Mouse (Mus musculus): ENCODE measurements at regions not wholly inside any gene's neighbourhood (a gene's known extent, or its start where the extent isn't known, plus 50 kb on each side); places are given as distances from the start of the nearest gene placed in this dataset.

DNA sequence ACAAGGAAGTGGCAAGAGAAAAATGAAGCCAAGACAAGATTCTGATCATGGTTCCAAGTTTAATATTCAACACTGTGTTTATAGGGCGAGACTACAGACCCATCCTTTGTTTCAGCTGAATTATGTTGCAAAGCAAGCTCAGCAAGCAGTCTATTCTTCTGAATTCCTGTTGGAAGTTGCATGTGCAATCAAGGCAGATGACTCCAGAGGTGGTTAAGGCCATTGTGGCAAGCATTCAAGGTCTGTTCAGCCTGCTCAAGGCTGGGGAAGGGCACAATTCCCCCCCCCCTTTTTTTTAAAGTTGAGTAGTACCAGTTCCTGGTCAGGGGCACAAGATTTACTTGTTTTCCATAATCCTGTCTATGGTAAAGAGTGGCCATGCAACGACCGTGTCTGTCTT, 431.1 kb downstream of the 1810013L24Rik start:
- Histone ChIP-seq H3K4me2 (replicated peaks; ENCODE audit: low read depth, low read length) (no peak overlapping the region), H3K27me3 (ENCODE audit: insufficient read depth, low read length) (no peaks in the 10 kb centered on the region), H3K9ac (replicated peaks; ENCODE audit: low read length) (no peak overlapping the region), H3K9me3 (ENCODE audit: low read length) (no peaks in the 10 kb centered on the region), H3K4me3 (ENCODE audit: low read length) (no peak overlapping the region), H3K27ac (ENCODE audit: low read length) (no peak overlapping the region), H3K4me1 (ENCODE audit: insufficient read depth, low read length) (no peaks in the 10 kb centered on the region), H3K36me3 (ENCODE audit: insufficient read depth, low read length) (no peaks in the 10 kb centered on the region)
- no peak for ATAC-seq (ENCODE audit: low FRiP score, low TSS enrichment)
- 80% methylated on average over 3 of the region's 3 CpGs for WGBS

DNA sequence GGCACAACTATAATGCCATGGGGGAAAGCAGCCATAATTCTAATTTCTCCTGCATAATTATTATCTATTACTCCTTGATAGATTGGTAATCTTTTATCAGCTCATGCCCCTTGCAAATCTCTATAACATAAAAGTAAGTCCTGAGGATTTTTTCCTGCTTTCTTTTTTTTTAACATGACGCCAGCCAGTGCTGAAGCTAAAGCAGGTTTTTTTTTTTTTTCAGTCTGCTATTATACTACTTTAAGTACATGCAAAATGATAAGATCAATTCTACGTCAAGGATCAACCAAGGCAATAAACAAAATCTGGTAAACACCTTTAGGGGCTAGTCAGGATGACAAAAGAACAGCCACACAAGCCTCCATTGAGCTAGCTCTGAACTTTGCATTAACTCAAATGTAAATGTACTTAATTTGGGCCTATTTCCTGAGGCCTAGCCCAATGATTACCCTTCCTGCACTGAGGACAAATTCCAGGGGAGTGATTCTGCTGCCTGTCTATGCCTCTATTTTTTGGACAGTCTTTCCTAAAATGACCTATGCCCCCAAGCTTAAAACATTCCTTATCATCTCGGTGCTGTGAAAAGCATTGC, 434.8 kb downstream of the 1810013L24Rik start:
- no peak overlapping the region for H3K4me2 ChIP-seq (replicated peaks; ENCODE audit: low read depth, low read length)
- no peaks in the 10 kb centered on the region for H3K27me3 ChIP-seq (ENCODE audit: insufficient read depth, low read length)
- H3K4me3 ChIP-seq (ENCODE audit: low read length), result no peak overlapping the region
- H3K36me3 ChIP-seq (ENCODE audit: insufficient read depth, low read length), result no peaks in the 10 kb centered on the region
- H3K27ac ChIP-seq (ENCODE audit: low read length), result no peak overlapping the region
- ATAC-seq (ENCODE audit: low FRiP score, low TSS enrichment), result no peak
- H3K4me1 ChIP-seq (ENCODE audit: insufficient read depth, low read length), result no peaks in the 10 kb centered on the region
- WGBS, result 43% methylated on average over 3 of the region's 3 CpGs
- H3K9ac ChIP-seq (replicated peaks; ENCODE audit: low read length), result no peak overlapping the region
- no peaks in the 10 kb centered on the region for H3K9me3 ChIP-seq (ENCODE audit: low read length)

DNA sequence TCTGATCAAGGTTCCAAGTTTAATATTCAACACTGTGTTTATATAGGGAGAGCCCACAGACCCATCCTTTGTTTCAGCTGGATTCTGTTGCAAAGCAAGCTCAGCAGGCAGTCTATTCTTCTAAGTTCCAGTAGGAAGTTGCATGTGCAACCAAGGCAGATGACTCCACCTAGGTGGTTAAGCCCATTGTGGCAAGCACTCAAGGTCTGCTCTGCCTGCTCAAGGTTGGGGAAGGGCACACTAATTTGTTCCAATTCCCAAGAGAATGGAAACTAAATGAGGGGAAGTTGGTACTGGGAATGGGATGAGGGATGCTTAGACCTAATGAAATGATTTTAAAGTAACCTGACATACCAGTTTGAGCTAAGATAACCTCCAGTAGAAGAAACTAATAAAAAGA, 437.3 kb downstream of the 1810013L24Rik start:
- H3K9me3 ChIP-seq (ENCODE audit: low read length), result no peaks in the 10 kb centered on the region
- no peak for ATAC-seq (ENCODE audit: low FRiP score, low TSS enrichment)
- no peak overlapping the region for H3K27ac ChIP-seq (ENCODE audit: low read length)
- H3K36me3 ChIP-seq (ENCODE audit: insufficient read depth, low read length), result no peaks in the 10 kb centered on the region
- H3K4me3 ChIP-seq (ENCODE audit: low read length), result no peak overlapping the region
- no peaks in the 10 kb centered on the region for H3K27me3 ChIP-seq (ENCODE audit: insufficient read depth, low read length)
- H3K4me1 ChIP-seq (ENCODE audit: insufficient read depth, low read length), result no peaks in the 10 kb centered on the region
- no peak overlapping the region for H3K9ac ChIP-seq (replicated peaks; ENCODE audit: low read length)
- no peak overlapping the region for H3K4me2 ChIP-seq (replicated peaks; ENCODE audit: low read depth, low read length)

DNA sequence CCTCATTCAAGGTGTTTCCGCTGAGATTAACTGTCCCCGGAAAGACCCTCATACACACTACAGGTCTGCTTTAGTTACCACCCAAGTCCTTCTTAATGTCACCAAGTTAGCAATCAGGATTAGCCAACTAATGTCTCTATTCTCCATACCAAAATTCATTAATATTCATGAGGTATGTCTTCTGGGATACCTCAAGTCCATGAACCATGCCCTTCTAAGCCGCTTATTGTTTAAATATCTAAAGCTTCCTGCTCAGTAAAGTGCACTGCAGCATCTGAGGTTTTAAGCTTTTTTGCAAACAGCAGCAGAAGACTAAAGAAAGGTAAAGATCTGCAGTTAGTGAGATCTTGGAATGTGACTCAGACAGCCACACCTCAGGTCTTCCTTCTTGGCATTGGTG, 440.2 kb downstream of the 1810013L24Rik start:
- Histone ChIP-seq H3K9ac (replicated peaks; ENCODE audit: low read length) (no peak overlapping the region), H3K27ac (ENCODE audit: low read length) (no peak overlapping the region), H3K4me2 (replicated peaks; ENCODE audit: low read depth, low read length) (no peak overlapping the region), H3K36me3 (ENCODE audit: insufficient read depth, low read length) (no peaks in the 10 kb centered on the region), H3K4me1 (ENCODE audit: insufficient read depth, low read length) (no peaks in the 10 kb centered on the region), H3K4me3 (ENCODE audit: low read length) (no peak overlapping the region), H3K9me3 (ENCODE audit: low read length) (no peaks in the 10 kb centered on the region), H3K27me3 (ENCODE audit: insufficient read depth, low read length) (no peaks in the 10 kb centered on the region)
- 87% methylated on average over 3 of the region's 3 CpGs for WGBS
- no peak for ATAC-seq (ENCODE audit: low FRiP score, low TSS enrichment)

DNA sequence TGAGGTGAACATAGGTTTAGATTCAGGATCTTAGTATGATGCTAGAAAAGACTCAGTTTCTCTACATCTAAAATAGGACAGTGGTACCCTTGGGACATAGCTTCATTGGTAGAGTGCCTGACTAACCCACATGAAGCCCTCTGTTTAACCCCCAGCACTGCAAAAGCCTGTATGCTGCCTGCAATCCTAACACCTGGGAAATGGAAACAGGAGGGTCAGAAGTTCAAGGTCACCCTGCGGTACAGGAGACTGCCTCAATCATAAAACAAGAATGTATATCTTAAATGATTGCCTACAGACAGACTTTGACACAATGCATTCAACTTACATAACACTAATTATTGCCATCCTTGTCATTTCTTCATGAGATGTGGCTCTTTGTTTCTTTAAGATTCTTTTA, 440.8 kb downstream of the 1810013L24Rik start:
- no peaks in the 10 kb centered on the region for H3K36me3 ChIP-seq (ENCODE audit: insufficient read depth, low read length)
- H3K4me1 ChIP-seq (ENCODE audit: insufficient read depth, low read length), result no peaks in the 10 kb centered on the region
- H3K9ac ChIP-seq (replicated peaks; ENCODE audit: low read length), result no peak overlapping the region
- ATAC-seq (ENCODE audit: low FRiP score, low TSS enrichment), result no peak
- no peaks in the 10 kb centered on the region for H3K9me3 ChIP-seq (ENCODE audit: low read length)
- no peak overlapping the region for H3K27ac ChIP-seq (ENCODE audit: low read length)
- H3K4me2 ChIP-seq (replicated peaks; ENCODE audit: low read depth, low read length), result no peak overlapping the region
- H3K27me3 ChIP-seq (ENCODE audit: insufficient read depth, low read length), result no peaks in the 10 kb centered on the region
- no peak overlapping the region for H3K4me3 ChIP-seq (ENCODE audit: low read length)
- WGBS, result 54% methylated on average over 1 of the region's 1 CpGs

DNA sequence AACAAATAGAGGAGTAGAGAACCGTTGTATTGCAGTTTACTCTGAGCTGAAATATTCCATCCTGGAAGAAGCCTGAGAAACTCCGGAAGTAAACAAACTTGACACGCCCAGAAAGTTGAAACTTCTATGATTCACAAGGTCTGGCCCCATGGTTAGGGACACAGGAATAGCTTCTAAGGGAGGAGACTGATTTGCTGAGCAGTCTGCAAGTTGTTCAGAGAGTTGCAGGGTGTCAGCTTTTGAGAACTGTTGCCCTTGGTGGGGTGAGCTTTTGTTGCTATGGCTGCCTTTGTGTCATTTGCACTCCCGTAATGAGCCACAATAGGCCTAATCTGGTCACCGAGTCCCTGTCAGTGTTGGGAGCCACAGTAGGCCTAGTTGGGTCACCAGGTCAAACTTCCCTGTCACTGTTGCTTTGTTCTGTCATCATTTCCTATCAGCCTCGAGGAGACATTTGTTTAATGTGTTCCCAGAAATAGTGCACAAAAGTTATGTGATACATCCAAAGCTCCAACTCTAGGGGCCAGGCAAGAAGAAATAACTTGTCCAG, 443.9 kb downstream of the 1810013L24Rik start:
- WGBS, result 64% methylated on average over 6 of the region's 6 CpGs
- H3K4me2 ChIP-seq (replicated peaks; ENCODE audit: low read depth, low read length), result no peak overlapping the region
- no peaks in the 10 kb centered on the region for H3K9me3 ChIP-seq (ENCODE audit: low read length)
- no peaks in the 10 kb centered on the region for H3K4me1 ChIP-seq (ENCODE audit: insufficient read depth, low read length)
- H3K4me3 ChIP-seq (ENCODE audit: low read length), result no peak overlapping the region
- no peaks in the 10 kb centered on the region for H3K36me3 ChIP-seq (ENCODE audit: insufficient read depth, low read length)
- H3K27ac ChIP-seq (ENCODE audit: low read length), result no peak overlapping the region
- H3K9ac ChIP-seq (replicated peaks; ENCODE audit: low read length), result no peak overlapping the region
- H3K27me3 ChIP-seq (ENCODE audit: insufficient read depth, low read length), result no peaks in the 10 kb centered on the region
- ATAC-seq (ENCODE audit: low FRiP score, low TSS enrichment), result no peak

DNA sequence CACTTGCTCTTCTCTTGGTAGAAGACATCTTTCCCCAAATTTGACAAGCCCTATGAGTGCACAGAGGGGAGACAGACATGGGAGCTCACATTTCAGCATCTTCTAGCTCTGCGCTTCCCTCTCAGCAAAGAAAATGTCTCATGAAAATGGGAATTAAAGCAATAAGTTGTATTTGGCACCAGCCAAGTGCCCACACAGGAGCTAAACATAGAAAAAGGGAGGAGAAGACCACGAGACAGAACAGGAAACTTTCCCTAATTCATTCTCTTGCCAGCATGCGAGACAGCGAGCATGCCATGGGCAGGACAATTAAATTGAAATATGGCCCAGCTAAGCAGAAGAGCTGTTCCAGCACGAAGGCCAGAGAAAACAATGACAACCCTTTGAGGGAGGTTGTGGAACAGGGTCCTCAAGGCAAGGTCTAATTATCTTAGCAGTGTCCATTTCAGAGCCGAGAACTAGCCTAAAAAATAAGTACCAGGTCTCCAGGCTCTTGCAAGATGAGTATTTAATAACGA, 444.7 kb downstream of the 1810013L24Rik start:
- Histone ChIP-seq H3K27ac (ENCODE audit: low read length) (no peak overlapping the region), H3K36me3 (ENCODE audit: insufficient read depth, low read length) (no peaks in the 10 kb centered on the region), H3K4me3 (ENCODE audit: low read length) (no peak overlapping the region), H3K4me2 (replicated peaks; ENCODE audit: low read depth, low read length) (no peak overlapping the region), H3K4me1 (ENCODE audit: insufficient read depth, low read length) (no peaks in the 10 kb centered on the region), H3K27me3 (ENCODE audit: insufficient read depth, low read length) (no peaks in the 10 kb centered on the region), H3K9me3 (ENCODE audit: low read length) (no peaks in the 10 kb centered on the region), H3K9ac (replicated peaks; ENCODE audit: low read length) (no peak overlapping the region)
- 17% methylated on average over 7 of the region's 7 CpGs for WGBS
- 0 out of 2 replicates have a peak, but pooled peaks have one; percentile 31 for ATAC-seq (ENCODE audit: low FRiP score, low TSS enrichment)

DNA sequence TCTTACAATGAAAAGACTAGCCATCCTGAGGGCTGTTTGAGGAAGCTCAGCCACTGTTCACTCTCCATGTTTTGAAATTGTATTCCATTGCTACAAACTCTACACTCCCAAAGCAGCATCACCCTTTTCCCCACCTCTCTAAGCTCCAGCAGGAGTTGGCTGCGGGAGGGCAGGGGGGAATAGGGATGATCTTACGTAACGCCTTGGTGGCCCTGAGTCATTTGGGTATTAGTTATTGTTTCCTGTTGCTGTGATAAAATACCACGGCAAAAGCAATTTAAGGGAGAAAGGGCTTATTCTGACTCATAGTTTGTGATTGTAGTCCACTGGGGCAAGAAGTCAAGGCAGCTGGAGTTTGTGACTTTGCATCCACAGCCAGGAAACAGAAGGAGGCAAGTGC, 445.5 kb downstream of the 1810013L24Rik start:
- Histone ChIP-seq H3K4me1 (ENCODE audit: insufficient read depth, low read length) (no peaks in the 10 kb centered on the region), H3K27me3 (ENCODE audit: insufficient read depth, low read length) (no peaks in the 10 kb centered on the region), H3K36me3 (ENCODE audit: insufficient read depth, low read length) (no peaks in the 10 kb centered on the region), H3K27ac (ENCODE audit: low read length) (no peak overlapping the region), H3K9me3 (ENCODE audit: low read length) (no peaks in the 10 kb centered on the region), H3K9ac (replicated peaks; ENCODE audit: low read length) (no peak overlapping the region), H3K4me3 (ENCODE audit: low read length) (no peak overlapping the region), H3K4me2 (replicated peaks; ENCODE audit: low read depth, low read length) (no peak overlapping the region)
- no peak for ATAC-seq (ENCODE audit: low FRiP score, low TSS enrichment)
- 40% methylated on average over 4 of the region's 4 CpGs for WGBS

DNA sequence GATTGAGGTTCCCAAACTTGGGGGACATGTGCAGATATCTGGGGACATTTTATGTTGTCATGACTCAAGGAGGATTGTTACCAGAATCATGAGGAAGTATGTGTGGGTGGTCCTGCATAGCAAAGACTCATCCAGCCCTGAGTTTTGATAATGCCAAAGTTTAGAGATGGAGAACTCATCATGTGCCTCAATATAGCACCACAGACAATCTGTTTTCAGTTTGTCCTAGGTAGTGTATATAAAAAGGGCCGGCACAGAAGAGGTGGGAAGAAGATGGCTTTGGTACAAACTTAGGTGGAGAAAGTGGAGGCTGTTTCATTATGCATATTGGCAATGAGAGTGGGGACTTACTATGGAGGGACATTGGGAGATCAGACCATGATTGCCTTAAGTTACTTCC, 447.2 kb downstream of the 1810013L24Rik start:
- H3K27me3 ChIP-seq (ENCODE audit: insufficient read depth, low read length), result no peaks in the 10 kb centered on the region
- H3K4me2 ChIP-seq (replicated peaks; ENCODE audit: low read depth, low read length), result no peak overlapping the region
- H3K27ac ChIP-seq (ENCODE audit: low read length), result no peak overlapping the region
- 81% methylated on average over 1 of the region's 1 CpGs for WGBS
- H3K9ac ChIP-seq (replicated peaks; ENCODE audit: low read length), result no peak overlapping the region
- ATAC-seq (ENCODE audit: low FRiP score, low TSS enrichment), result no peak
- H3K9me3 ChIP-seq (ENCODE audit: low read length), result no peaks in the 10 kb centered on the region
- no peaks in the 10 kb centered on the region for H3K36me3 ChIP-seq (ENCODE audit: insufficient read depth, low read length)
- H3K4me1 ChIP-seq (ENCODE audit: insufficient read depth, low read length), result no peaks in the 10 kb centered on the region
- no peak overlapping the region for H3K4me3 ChIP-seq (ENCODE audit: low read length)

DNA sequence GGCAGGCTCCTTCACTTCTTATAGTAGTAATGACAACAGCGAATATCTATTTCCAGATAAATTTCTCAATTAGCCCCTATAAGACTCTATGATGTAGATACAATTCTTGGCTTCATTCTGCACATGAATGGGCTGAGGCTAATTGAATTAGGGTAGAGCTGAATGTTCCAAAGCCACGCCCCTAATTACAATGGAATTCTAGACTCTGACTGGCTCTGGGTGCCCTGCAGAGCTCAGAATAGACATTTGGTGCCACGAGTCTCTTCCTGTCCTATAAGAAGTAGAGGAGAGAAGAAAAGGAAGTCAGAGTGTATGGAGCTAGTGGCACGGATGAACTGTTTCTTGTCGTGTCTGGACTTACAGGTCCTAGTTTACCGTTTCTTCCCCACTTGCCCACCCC, 449.8 kb downstream of the 1810013L24Rik start:
- ATAC-seq (ENCODE audit: low FRiP score, low TSS enrichment), result no peak
- 74% methylated on average over 6 of the region's 6 CpGs for WGBS
- Histone ChIP-seq H3K9me3 (ENCODE audit: low read length) (no peaks in the 10 kb centered on the region), H3K36me3 (ENCODE audit: insufficient read depth, low read length) (no peaks in the 10 kb centered on the region), H3K4me3 (ENCODE audit: low read length) (no peak overlapping the region), H3K27me3 (ENCODE audit: insufficient read depth, low read length) (no peaks in the 10 kb centered on the region), H3K9ac (replicated peaks; ENCODE audit: low read length) (no peak overlapping the region), H3K4me1 (ENCODE audit: insufficient read depth, low read length) (no peaks in the 10 kb centered on the region), H3K27ac (ENCODE audit: low read length) (no peak overlapping the region), H3K4me2 (replicated peaks; ENCODE audit: low read depth, low read length) (no peak overlapping the region)
